Mouse (Mus musculus): ENCODE results near the gene Cpsf6. TPM values are rescaled to one million over a fixed set of nuclear protein-coding genes. Genes with fewer than 3 reads are reported as not detected.

Cpsf6 gene
- polyA plus RNA-seq, 1 experiment from 2014 or later = 173 TPM

GRCm38 (mm10) chr10:117316391-117316790 is 63.4 kb downstream of the Cpsf6 start:
- Histone ChIP-seq H3K4me3 (ENCODE audit: low read depth, low read length) (no peak overlapping the region), H3K27me3 (ENCODE audit: control insufficient read depth, insufficient read depth, low read length) (no peaks in the 10 kb centered on the region), H3K36me3 (ENCODE audit: control insufficient read depth, insufficient read depth, low read length) (no peaks in the 10 kb centered on the region), H3K9ac (replicated peaks; ENCODE audit: low read depth, low read length) (no peak overlapping the region), H3K27ac (ENCODE audit: low read length) (no peak overlapping the region), H3K4me2 (replicated peaks; ENCODE audit: low read depth, low read length) (no peak overlapping the region), H3K4me1 (ENCODE audit: control insufficient read depth, insufficient read depth, low read length) (no peaks in the 10 kb centered on the region), H3K9me3 (ENCODE audit: control insufficient read depth, low read depth, low read length) (no peaks in the 10 kb centered on the region)
- no peak for ATAC-seq (ENCODE audit: insufficient number of reproducible peaks, insufficient read depth, low FRiP score, low read depth)
- WGBS = 86% methylated on average over 11 of the region's 11 CpGs

DNA sequence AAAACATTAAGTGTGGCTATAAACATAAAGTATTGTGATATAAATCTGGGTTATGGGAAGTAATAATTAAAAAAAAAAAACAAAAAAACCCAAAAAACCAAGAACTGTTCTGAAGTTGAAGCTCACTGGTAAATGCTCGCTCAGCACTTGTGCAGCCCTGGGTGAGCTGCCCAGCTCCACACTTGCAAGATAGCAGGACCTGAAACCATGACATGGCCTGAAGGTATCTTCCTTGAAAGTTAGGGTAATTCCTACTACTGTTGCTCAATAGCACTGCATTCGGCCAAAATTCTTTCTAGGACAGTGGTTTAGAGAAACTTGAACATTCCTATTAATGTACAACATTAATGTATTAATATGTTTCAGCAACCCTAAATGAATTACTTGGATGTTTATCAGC is 66.7 kb downstream of the Cpsf6 start:
- Histone ChIP-seq H3K4me3 (ENCODE audit: low read depth, low read length) (no peak overlapping the region), H3K9me3 (ENCODE audit: control insufficient read depth, low read depth, low read length) (no peaks in the 10 kb centered on the region), H3K27ac (ENCODE audit: low read length) (no peak overlapping the region), H3K4me1 (ENCODE audit: control insufficient read depth, insufficient read depth, low read length) (no peaks in the 10 kb centered on the region), H3K36me3 (ENCODE audit: control insufficient read depth, insufficient read depth, low read length) (no peaks in the 10 kb centered on the region), H3K4me2 (replicated peaks; ENCODE audit: low read depth, low read length) (no peak overlapping the region), H3K9ac (replicated peaks; ENCODE audit: low read depth, low read length) (no peak overlapping the region), H3K27me3 (ENCODE audit: control insufficient read depth, insufficient read depth, low read length) (no peaks in the 10 kb centered on the region)
- no peak for ATAC-seq (ENCODE audit: insufficient number of reproducible peaks, insufficient read depth, low FRiP score, low read depth)
- WGBS = 95% methylated on average over 2 of the region's 2 CpGs

DNA sequence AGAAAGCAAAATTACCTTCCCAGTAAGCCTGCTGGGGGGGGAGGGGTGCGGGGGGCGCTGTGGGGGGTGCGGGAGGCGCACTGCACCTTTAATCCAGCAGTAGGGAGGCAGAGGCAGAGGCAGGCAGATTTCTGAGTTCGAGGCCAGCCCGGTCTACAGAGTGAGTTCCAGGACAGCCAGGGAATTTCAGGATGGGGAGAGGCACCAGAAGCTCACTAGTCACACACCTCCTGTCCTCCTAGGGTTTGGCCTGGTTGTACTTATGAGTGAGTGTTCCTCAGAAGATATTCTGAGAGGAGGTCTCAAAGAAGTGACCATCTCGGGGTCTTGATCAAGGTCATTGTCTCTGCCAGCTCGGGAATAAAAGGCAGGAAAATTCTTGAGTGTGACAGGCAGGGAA is 67.6 kb downstream of the Cpsf6 start:
- Histone ChIP-seq H3K9me3 (ENCODE audit: control insufficient read depth, low read depth, low read length) (no peaks in the 10 kb centered on the region), H3K9ac (replicated peaks; ENCODE audit: low read depth, low read length) (no peak overlapping the region), H3K27ac (ENCODE audit: low read length) (no peak overlapping the region), H3K4me1 (ENCODE audit: control insufficient read depth, insufficient read depth, low read length) (no peaks in the 10 kb centered on the region), H3K36me3 (ENCODE audit: control insufficient read depth, insufficient read depth, low read length) (no peaks in the 10 kb centered on the region), H3K4me3 (ENCODE audit: low read depth, low read length) (no peak overlapping the region), H3K4me2 (replicated peaks; ENCODE audit: low read depth, low read length) (no peak overlapping the region), H3K27me3 (ENCODE audit: control insufficient read depth, insufficient read depth, low read length) (no peaks in the 10 kb centered on the region)
- no peak for ATAC-seq (ENCODE audit: insufficient number of reproducible peaks, insufficient read depth, low FRiP score, low read depth)
- 84% methylated on average over 8 of the region's 8 CpGs for WGBS

DNA sequence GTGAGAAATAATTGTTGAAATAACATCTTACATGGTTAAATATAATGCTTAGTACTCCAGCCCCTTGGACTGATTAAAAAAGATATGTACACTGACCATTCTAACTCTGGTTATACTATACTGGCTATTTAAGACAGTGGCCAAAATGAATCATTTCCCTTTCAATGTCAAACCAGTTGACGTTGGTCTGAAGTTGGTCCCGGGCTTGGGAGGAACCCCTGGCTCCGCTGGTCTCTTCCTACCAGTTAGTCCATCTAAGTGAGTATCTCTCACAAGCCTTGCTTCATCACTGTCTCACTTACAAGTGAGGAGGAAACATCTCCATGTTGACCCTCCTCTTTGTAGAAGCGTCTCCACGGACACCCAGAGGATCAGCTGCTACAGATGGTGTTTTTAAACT is 75.4 kb downstream of the Cpsf6 start:
- no peaks in the 10 kb centered on the region for H3K9me3 ChIP-seq (ENCODE audit: control insufficient read depth, low read depth, low read length)
- no peaks in the 10 kb centered on the region for H3K27me3 ChIP-seq (ENCODE audit: control insufficient read depth, insufficient read depth, low read length)
- no peaks in the 10 kb centered on the region for H3K36me3 ChIP-seq (ENCODE audit: control insufficient read depth, insufficient read depth, low read length)
- ATAC-seq (ENCODE audit: insufficient number of reproducible peaks, insufficient read depth, low FRiP score, low read depth) = no peak
- H3K4me1 ChIP-seq (ENCODE audit: control insufficient read depth, insufficient read depth, low read length) = no peaks in the 10 kb centered on the region
- H3K9ac ChIP-seq (replicated peaks; ENCODE audit: low read depth, low read length) = no peak overlapping the region
- WGBS = 84% methylated on average over 5 of the region's 5 CpGs
- no peak overlapping the region for H3K4me3 ChIP-seq (ENCODE audit: low read depth, low read length)
- H3K4me2 ChIP-seq (replicated peaks; ENCODE audit: low read depth, low read length) = no peak overlapping the region
- no peak overlapping the region for H3K27ac ChIP-seq (ENCODE audit: low read length)

DNA sequence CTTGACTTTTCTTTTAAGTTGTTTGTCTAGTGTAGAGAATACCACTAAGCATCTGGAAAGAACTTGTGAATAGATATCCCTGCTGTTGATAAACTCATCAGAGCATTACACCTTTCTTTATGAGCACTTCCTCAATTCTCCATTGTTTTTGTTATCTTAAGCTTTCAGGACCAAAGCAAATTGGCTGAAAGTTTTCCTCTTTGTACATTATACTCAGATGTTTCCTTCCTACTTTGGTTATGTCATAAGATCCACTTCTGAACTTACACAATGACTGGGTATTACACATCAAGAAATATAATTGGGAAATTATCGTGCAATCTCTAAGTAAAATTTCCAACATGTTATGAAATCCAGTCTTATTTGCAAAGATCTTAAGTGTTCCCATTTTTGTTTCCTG is 78.1 kb downstream of the Cpsf6 start:
- 91% methylated on average over 1 of the region's 1 CpGs for WGBS
- Histone ChIP-seq H3K4me3 (ENCODE audit: low read depth, low read length) (no peak overlapping the region), H3K27me3 (ENCODE audit: control insufficient read depth, insufficient read depth, low read length) (no peaks in the 10 kb centered on the region), H3K4me1 (ENCODE audit: control insufficient read depth, insufficient read depth, low read length) (no peaks in the 10 kb centered on the region), H3K27ac (ENCODE audit: low read length) (no peak overlapping the region), H3K36me3 (ENCODE audit: control insufficient read depth, insufficient read depth, low read length) (no peaks in the 10 kb centered on the region), H3K9me3 (ENCODE audit: control insufficient read depth, low read depth, low read length) (no peaks in the 10 kb centered on the region), H3K9ac (replicated peaks; ENCODE audit: low read depth, low read length) (no peak overlapping the region), H3K4me2 (replicated peaks; ENCODE audit: low read depth, low read length) (no peak overlapping the region)
- no peak for ATAC-seq (ENCODE audit: insufficient number of reproducible peaks, insufficient read depth, low FRiP score, low read depth)

DNA sequence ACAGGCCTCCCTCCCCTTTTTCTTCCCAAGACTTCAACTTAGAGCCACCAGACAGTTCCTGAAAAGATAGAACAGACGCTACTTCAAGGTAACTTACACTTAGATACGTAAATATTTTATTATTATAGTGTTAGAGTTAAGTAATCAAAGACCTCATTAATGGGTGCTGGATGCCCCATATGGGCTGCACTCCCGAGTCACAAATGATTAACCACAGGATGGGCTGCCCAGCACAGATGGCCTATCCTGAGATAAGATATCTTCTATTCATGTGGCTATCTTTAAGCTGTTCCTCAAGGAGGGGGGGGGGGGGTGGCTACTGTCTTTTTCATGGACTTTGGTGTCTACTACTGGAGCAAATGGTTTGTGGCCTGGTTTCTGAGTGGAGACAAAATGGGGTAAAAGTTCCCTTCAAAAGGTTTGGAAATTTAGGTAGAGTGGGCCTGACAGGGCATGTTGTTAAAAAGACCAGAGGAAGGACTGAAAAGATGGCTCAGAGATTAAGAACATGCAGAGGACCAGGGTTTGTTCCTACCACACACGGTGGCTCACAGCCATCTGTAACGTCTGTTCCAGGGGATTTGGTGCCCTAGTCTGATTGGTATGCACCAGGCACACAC is 79.8 kb downstream of the Cpsf6 start:
- Histone ChIP-seq H3K27ac (ENCODE audit: low read length) (no peak overlapping the region), H3K27me3 (ENCODE audit: control insufficient read depth, insufficient read depth, low read length) (no peaks in the 10 kb centered on the region), H3K9me3 (ENCODE audit: control insufficient read depth, low read depth, low read length) (no peaks in the 10 kb centered on the region), H3K4me1 (ENCODE audit: control insufficient read depth, insufficient read depth, low read length) (no peaks in the 10 kb centered on the region), H3K4me3 (ENCODE audit: low read depth, low read length) (no peak overlapping the region), H3K36me3 (ENCODE audit: control insufficient read depth, insufficient read depth, low read length) (no peaks in the 10 kb centered on the region), H3K9ac (replicated peaks; ENCODE audit: low read depth, low read length) (no peak overlapping the region), H3K4me2 (replicated peaks; ENCODE audit: low read depth, low read length) (no peak overlapping the region)
- 65% methylated on average over 5 of the region's 5 CpGs for WGBS
- no peak for ATAC-seq (ENCODE audit: insufficient number of reproducible peaks, insufficient read depth, low FRiP score, low read depth)

DNA sequence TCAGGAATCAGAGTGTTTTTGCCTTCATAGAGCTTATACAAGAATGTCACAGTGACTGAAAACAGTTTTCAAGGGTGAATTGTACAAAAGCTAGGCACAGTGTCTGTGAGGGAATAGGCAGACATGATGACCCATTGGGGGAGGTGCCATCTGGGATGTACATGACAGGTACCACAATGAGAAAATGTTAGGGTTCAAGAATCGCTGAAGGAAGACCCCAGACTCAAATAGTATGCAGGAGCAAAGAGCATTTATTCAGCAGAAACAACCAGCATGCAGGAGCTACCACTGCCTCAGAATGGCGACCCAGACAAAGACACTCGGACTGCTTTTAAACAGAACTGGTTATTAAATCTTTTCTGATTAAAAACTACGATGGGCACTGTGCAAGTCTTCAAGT is 80.7 kb downstream of the Cpsf6 start:
- ATAC-seq (ENCODE audit: insufficient number of reproducible peaks, insufficient read depth, low FRiP score, low read depth) = no peak

DNA sequence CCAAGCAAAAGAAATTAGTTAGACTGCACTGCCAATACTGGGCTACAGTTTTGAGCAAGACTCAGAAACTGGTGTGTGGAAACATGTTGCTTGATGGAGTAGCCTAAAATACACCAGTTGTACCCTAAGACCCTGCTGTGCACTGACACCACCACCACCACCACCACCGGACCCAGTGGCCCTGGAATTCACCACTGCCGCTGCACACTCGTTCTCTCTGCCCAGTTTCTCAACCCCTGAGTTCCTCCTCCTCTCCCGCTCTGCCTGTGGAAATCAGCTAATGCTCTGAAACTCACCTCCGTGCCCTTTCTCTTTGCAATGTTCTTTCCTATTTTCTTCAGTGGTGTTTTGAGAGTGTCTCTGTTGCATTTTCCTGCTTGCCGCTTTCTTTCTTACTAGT is 81.5 kb downstream of the Cpsf6 start:
- no peaks in the 10 kb centered on the region for H3K9me3 ChIP-seq (ENCODE audit: control insufficient read depth, low read depth, low read length)
- no peak overlapping the region for H3K27ac ChIP-seq (ENCODE audit: low read length)
- no peaks in the 10 kb centered on the region for H3K27me3 ChIP-seq (ENCODE audit: control insufficient read depth, insufficient read depth, low read length)
- no peak overlapping the region for H3K4me3 ChIP-seq (ENCODE audit: low read depth, low read length)
- WGBS = 85% methylated on average over 6 of the region's 6 CpGs
- no peak for ATAC-seq (ENCODE audit: insufficient number of reproducible peaks, insufficient read depth, low FRiP score, low read depth)
- no peaks in the 10 kb centered on the region for H3K36me3 ChIP-seq (ENCODE audit: control insufficient read depth, insufficient read depth, low read length)
- no peak overlapping the region for H3K4me2 ChIP-seq (replicated peaks; ENCODE audit: low read depth, low read length)
- no peaks in the 10 kb centered on the region for H3K4me1 ChIP-seq (ENCODE audit: control insufficient read depth, insufficient read depth, low read length)
- no peak overlapping the region for H3K9ac ChIP-seq (replicated peaks; ENCODE audit: low read depth, low read length)

More for the DNA sequence above, 80.7 kb downstream of the Cpsf6 start:
- Histone ChIP-seq H3K4me2 (replicated peaks; ENCODE audit: low read depth, low read length) (no peak overlapping the region), H3K27me3 (ENCODE audit: control insufficient read depth, insufficient read depth, low read length) (no peaks in the 10 kb centered on the region), H3K36me3 (ENCODE audit: control insufficient read depth, insufficient read depth, low read length) (no peaks in the 10 kb centered on the region), H3K9ac (replicated peaks; ENCODE audit: low read depth, low read length) (no peak overlapping the region), H3K9me3 (ENCODE audit: control insufficient read depth, low read depth, low read length) (no peaks in the 10 kb centered on the region), H3K4me1 (ENCODE audit: control insufficient read depth, insufficient read depth, low read length) (no peaks in the 10 kb centered on the region), H3K4me3 (ENCODE audit: low read depth, low read length) (no peak overlapping the region), H3K27ac (ENCODE audit: low read length) (no peak overlapping the region)
- 83% methylated on average over 4 of the region's 4 CpGs for WGBS
